Mouse (Mus musculus) thymus, postnatal 0 days (tissue): Measurements from ENCODE around the gene Mapk8ip3. TPM values are rescaled to one million over a fixed set of nuclear protein-coding genes. Genes with fewer than 3 reads are reported as not detected.

ENCODE experiments used
- DNase-seq: peaks from one replicate; pipeline ENCODE4 v3.0.0-alpha.2; 2015; ENCODE audit warnings: low spot score
- polyA plus RNA-seq: library from polyadenylated mRNA; unstranded; fragments of >200 nt; fragmentation: Nextera tagmentation; extraction: Ambion mirVana; gene quantifications from 2 replicates; pipeline ENCODE4 v1.2.1, GENCODE M21; 2015

Gene Mapk8ip3
- polyA plus RNA-seq, 1 experiment from 2014 or later = 18.3 TPM

DNA sequence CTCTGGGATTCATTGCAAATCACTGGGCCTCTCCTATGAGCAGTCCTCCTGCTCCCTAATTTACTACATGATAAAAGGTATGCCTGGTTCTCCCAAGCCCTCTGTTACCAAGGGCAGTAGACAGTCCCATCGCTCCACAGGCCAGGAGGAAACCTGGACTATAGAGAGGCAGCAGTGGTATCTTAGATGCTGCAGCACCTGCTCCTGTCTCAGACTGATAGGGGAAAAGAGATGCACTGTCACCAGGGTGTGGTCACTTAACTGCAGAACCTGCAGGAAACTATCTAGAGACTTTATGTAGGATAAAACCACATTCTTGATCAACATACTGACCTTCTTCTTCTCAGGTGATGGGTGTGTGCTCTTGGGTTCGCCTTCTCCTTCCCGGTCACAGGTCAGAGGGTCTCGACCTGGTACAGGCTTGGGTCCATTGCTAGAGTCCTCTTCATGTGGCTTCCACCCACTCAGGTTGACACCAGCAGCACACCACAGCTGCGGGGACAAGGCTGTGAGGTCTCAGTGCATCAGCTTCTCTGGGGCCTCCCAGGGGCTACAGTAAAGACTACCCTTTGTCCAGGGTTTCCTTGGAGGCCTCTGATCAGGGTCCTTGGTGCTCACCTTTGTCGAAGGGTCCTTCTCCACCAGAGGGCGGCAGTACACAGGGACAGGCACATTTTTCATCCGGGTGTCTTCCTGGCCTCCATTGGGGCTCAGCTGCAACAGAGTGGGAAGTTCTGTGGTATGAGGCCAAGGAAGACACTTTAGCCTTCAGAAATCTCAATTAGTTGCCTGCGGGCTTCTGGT lies 33.9 kb downstream of the Mapk8ip3 start:
- no peak for DNase-seq

DNA sequence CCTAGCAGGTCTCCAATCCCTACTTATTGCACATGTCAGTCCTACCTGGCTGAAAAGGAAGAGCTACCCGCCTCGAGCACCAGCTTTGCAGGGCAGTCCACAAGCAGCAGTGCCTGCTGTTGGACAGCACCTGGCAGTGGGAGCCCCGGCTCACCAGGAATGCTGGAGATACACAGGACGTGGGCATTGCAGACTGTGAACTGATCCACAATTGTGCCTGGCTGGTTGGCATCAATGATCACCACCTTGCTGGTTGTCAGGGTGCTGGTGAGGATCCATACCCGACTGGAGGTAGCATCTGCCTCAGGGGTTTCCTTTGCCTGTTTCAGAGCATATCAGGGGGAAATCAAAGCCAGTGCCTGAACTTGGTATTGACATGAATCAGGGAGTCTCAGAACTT lies 34.7 kb downstream of the Mapk8ip3 start:
- DNase-seq = no peak

DNA sequence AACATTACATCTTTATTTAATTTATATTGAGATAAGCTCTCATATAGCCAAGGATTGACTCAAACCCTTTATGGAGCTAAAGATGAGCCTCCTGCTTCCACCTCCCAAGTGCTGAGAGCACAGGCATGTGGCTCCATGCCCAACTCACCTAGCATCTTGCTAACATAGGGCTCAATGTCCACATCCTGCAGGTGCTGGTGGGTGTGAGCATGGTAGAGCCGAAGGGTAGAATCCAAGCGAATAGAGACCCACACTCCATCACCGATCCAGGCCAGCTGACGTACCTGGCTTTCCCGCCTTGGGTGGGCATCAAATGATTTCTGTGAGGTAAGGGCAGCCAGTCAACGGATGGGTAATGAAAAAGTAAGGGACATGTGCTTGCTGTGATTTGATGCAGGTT lies 36.8 kb downstream of the Mapk8ip3 start:
- DNase-seq = no peak

DNA sequence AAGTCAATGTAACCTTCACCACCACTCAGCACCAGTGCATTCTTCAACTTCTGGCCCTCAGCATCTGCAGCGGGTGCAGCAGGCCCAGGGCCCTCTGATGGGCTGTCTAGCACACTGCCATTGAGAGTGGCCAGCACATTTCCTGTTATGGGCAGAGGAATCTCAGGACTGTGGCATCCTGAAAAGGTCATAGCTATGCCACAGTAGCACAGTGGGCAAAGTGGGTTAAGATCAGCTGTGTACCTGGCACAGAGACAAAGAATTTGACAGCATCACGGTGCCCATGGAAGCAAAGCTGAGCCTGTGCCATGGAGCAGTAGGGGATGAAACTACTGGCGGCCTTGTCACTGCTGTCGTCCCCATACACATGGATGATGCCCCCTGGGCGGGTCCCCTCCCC lies 37.6 kb downstream of the Mapk8ip3 start:
- no peak for DNase-seq

DNA sequence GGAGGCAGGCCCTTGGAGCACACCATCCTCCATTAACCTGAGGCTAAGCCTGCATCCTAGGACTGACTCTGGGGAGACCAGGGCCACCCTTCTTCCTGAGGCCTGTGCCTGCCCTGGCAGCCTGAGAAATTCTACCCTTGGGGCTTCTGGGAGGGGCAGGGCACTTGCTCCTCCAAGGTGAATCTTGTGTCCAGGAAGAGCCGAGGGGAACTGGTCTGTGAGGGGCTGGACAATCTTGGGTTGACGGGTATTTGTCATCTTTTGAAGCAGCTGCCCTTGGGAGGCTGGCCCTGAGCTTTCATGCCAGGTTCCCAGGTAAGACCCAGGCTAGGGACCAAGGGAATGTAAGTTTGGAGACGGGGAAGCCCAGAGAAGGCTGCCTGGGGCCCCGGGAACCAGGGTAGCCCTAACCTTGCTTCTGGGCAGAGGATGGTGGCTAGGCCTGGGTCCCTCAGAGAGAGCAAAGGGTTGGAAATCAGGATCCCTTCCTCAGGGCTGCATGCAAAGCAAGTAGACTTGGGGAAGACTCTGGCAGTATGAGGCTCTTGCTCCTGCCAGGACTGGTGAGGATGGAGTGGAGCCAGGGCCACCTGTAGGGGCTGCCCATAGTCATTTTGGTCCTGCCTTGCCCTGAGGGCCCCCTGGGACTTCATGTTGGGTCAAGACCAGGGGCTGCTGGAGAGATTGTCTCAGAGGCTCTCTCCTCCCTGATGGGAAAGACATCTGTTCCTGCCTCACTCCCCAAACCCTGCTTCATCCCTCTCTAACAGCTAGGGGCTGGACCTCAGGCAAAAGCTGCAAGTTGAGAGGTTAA lies 38.5 kb downstream of the Mapk8ip3 start:
- no peak for DNase-seq

DNA sequence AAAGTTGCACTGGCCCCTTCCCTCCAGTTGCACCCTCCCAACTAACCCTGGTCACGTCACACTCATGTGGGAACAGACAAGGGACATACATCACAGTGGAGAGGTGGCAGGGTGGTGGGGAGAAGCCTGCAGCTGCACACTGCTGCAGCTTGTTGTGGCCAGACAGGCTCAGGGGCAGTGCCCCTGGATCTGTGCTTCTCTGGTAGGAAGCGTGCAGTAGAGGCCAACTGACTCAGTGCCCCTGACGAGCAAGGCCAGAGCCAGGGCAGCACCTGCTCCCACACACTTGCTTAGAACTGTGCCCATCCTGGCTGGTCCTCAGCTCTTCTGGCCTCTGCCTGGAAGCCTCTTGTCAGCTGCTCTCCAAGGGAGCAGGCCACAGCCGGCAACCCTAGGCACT lies 39.2 kb downstream of the Mapk8ip3 start:
- no peak for DNase-seq

DNA sequence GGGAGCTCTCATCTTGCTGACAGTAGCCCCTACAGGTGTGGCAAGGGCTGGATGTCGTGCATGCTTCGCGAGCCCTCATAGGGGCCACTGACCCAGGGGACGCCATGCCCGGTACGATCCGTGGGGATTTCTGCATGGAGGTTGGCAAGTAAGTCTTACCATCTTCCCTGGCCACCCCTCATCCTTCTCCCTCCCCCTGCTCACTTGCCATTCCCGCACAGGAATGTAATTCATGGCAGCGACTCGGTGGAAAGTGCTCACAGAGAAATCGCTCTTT lies 39.8 kb downstream of the Mapk8ip3 start:
- no peak for DNase-seq

DNA sequence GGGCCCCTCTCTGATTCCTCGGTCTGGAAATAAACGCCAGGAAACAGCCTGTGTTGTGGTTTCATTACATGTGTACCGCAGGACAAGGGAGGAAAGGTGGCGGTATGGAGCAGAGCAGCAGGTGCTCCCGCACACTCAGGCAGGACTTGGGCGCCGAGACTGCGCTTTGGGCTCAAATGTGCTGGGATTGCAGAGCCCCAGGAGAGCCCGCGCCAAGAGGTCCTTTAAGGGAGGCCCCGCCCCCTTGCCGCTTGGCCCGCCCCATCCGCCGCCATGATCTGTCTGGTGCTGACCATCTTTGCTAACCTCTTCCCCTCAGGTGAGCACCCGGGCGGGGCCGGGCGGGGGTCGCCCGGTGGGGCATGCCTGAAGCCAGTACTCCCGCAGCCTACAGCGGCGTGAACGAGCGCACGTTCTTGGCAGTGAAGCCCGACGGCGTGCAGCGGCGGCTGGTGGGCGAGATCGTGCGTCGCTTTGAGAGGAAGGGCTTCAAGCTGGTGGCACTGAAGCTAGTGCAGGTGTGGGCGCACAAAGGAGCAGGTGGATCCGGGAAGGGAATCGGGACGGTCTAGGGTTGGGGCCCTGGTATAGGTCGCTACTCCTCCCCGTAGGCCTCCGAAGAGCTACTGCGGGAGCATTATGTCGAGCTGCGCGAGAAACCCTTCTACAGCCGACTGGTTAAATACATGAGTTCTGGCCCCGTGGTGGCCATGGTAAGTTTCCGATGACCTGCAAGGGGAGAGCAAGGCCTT lies 40.4 kb downstream of the Mapk8ip3 start, which contains the start of gene Nme3:
TSS of gene Nme3 (plus strand) at position 260 of the 752 bp plus-strand sequence.
- DNase-seq = peak; percentile 70

DNA sequence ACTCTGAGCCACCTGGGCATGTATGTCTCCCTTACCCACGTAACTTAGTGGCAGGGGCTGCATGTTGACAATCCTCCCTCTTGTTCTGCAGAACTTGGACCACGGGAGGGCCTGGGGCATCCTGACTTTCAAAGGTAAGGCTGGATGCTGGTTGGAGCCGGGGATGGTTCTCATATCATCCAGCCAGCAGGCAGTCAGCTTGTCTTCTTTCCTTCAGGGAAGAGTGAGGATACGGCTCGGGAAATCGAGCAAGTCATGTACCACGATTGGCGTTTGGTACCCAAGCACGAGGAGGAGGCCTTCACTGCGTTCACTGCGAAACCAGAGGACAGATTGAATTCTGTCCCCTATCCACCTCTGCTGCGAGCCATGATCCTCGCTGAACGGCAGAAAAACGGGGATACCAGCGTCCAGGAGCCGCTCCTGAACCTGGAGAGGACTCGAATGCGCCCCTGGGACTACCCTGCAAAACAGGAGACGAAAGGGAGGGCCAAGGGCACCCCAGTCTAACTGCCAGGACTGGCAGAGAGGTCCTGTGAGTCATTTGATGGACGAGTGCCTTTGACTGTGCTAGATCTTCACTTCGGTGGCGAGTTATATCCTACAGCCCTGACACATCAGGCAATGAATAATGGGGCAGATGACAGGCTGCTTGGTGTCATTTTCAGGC lies 41.1 kb downstream of the Mapk8ip3 start:
- DNase-seq = no peak

DNA sequence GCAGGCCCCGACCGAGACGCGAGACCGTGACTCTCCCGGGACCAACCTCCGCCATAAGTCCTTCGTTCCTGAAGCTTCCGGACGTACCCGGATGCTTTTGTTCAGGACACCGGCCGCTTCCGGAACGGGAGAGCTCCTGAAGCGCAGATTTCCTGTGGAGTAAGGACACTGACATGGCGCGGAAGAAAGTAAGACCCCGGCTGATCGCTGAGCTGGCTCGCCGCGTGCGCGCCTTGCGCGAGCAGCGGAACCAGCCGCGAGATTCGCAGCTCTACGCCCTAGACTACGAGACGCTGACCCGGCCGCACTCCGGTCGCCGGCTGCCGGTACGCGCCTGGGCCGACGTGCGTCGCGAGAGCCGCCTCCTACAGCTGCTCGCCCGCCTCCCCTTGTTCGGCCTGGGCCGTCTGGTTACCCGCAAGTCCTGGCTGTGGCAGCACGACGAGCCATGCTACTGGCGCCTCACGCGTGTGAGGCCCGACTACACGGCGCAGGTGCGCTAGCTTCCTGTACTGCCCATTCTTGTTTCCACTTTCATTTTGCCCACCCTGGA lies 41.7 kb downstream of the Mapk8ip3 start, which contains the start of the genes Eme2 and Mrps34:
TSS of gene Eme2 (minus strand) at position 93 of the 553 bp plus-strand sequence.
TSS of gene Mrps34 (plus strand) at position 122 of the 553 bp plus-strand sequence.
- DNase-seq = peak; percentile 82

DNA sequence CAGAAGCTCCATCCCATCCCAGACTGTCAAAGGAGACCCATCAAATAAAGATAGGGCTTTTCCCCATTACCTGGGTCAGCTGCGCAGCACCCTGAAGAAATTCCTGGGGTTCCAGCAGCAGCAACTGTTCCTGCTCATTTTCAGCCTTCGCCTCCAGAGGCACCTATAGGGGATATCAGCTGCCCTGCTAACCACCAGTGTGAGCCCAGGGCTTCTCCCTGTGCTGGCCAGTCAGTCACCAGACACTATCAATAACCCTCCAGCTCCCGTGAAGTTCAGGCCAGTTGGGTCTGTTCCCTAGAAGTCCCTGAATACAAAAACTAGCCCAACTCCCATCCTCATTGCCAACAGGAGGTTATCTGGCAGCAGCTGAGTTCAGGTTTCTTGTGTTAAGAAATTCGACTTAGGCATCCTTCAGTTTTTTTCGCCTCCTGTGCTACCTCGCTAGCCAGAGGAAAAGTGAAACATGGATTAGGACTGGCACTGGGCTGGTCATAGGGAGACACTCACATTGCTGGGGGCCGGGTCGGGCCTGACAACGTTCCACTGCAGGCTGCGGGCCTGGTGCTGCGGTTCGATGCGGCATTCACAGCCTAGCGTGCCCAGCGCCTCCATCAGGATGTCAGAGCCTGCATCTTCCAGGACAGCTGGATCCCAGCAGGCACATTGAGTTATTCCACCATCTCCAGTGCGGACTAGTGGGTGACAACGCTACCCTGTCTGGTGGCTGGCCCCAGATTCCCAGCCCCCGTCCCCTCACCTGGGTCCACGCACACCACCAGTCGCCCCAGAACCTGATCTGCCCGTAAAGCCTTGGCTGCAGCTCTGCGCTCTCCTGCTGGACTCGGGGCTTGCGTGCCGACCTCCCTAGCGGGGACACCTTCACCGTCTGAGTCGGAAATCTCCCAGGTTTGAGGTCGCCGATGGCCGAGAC lies 42.4 kb downstream of the Mapk8ip3 start:
- DNase-seq = no peak

DNA sequence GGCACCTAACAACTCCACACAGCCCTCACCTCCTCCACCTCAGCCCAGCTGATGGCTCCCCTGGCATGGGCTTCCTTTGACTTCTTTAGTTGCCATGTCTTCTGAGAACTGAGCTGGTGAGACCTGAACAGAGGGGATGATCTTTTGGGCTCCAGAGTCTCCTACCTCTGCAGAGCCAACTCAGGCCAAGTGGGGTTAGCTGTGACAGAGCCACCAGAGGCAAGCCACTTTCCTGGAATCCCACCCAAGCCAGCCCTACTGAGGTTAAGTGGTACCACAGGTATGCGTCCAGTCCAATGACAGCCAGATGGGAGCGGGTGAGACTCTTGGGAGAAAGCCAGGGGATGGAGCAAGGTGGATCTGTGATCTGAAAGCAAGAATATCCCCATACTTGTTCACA lies 43.5 kb downstream of the Mapk8ip3 start:
- no peak for DNase-seq

DNA sequence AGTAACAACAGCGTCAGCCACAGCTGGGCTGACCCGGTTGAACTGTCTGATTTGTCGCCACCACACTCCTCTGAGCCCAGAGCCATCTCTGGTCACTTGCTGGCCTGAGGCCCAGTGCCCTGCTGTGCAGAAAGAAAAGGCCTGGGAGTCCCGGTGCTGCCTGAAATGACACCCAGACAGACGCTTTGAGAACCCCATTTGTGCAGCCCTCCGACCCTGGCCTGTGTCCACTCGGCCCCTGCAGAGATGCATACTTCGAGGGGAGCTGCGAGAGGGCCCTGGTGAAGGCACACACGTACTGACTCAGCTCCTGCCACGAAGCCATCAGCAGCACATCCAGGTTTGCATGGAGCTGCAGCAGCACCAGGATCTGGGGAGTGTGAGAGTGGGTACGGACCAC lies 44.0 kb downstream of the Mapk8ip3 start:
- DNase-seq = no peak

DNA sequence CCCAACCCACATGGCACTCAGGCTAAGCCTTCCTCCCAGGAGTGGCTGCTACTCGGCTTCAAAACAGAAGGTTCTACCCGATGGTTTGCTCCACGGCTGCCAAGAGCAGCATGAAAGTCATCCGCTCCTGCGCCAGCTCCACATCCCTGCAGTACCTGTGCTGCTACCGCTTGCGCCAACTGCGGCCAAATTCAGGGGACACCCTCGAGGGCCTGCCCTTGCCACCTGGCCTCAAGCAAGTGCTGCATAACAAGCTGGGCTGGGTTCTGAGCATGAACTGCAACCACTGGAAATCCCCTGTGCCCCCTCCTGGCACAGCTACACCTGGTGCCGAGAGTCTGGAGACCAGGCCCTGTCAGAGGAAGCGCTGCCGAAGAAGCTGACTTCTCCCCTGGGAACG lies 45.5 kb downstream of the Mapk8ip3 start:
- no peak for DNase-seq

DNA sequence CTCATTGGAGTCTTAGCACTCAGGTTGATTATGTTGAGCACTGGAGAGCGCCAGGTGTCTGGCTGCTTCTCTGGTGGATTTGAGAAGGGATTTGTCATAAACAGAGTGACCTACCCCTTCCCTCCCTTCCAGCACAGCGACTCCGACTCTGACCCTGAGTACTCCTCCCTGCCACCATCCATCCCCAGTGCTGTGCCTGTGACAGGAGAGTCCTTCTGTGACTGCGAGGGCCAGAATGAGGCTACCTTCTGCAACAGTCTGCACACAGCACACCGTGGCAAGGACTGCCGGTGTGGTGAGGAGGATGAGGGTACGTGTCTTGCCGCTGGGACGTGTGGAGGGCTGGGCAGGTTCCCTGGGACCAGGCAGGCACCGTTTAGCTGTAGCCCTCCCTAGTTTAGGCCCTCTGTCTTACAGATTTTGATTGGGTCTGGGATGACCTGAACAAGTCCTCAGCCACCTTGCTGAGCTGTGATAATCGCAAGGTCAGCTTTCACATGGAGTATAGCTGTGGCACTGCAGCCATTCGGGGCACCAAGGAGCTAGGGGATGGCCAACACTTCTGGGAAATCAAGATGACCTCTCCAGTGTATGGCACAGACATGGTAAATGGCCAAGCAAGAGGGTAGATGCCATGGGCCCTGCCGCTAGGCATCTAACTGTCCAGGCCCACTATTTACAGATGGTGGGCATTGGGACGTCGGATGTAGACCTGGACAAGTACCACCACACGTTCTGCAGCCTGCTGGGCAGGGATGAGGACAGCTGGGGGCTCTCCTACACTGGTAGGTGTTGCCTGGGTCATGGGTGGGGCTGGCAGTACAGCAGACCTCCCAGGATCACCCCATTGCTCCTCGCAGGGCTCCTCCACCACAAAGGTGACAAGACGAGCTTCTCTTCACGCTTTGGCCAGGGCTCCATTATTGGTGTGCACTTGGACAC lies 46.4 kb downstream of the Mapk8ip3 start:
- no peak for DNase-seq

DNA sequence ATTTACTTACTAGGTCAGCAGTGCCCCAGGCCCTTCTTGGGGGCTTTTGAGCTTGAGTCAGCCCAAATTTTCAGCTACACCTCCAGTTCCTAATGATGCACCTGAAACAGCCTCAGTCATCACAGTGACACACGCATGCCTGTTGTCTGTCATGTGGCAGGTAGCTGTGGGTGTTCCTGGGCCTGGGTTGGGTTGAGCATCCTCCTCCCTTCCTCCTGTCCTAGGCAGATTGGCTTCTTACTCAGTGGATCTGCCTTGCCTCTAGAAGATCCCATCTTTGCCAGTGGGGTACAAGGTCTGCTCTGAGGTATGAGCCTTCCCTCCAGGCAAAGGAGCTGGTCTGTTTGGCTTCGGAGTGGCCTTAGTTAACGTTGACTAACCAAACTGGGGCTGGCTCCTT lies 47.9 kb downstream of the Mapk8ip3 start:
- DNase-seq = no peak

DNA sequence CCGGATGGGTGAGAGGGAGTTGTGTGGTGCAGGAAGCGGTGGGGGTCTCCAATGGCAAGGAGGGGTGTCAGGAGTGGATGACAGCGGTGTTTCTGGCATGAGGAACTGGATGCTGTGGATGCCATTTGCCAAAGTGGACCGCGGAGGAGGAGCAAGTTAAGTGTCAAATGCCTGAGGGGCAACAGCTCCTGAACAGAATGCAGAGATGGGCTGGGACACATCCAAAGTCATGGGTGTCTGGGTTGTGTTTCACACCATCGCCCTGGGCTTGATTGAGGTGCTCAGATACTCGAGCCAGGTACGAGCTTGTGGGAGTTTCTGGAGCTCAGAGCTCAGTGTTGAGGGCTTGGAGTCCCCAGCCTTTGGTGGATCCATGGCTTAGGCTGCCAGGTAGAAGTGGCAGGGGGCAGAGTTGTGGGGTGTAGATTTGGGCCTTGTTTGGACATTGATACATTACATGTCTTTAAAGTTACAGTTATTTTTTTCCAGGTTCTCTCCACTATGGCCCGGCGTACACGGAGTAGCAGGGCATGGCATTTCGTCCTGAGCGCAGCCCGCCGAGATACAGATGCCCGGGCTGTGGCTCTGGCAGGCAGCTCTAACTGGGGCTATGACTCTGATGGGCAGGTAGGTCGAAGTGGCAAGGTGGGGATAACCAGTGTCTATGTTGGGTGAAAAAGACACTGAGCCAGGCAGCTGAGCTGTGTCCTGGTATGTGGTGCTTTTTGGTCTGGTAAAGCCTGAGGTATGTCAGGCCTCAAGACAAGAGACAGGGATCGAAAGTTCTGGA lies 49.3 kb downstream of the Mapk8ip3 start:
- peak; percentile 45 for DNase-seq

DNA sequence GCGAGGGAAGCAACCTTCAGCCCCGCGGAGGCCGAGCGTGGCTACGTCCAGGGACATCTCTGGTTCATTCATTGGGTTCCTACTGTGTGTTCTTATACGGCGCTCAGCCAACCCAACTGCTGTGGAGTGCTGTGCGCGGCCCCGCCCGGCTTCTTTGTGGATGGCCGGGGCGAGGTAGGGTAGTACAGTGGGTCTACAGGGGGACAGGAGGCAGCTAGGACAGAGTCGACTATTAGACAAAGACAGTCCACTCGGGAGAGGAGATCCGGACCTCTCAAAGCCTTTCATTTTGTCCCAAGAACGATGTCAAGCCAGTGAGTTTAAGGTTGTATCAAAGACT lies 49.9 kb downstream of the Mapk8ip3 start:
- no peak for DNase-seq
